Mouse (Mus musculus) liver, postnatal 0 days (tissue): ENCODE results near the gene Gzma.

Source experiments
- CTCF ChIP-seq: sonication (generic); IDR thresholded peaks from 2 replicates; pipeline ENCODE4 v1.5.1; 2016; ENCODE audit warnings: antibody characterized with exemption, low read depth
- EP300 ChIP-seq: IDR thresholded peaks from 2 replicates; pipeline ENCODE4 v1.6.1; 2016; ENCODE audit warnings: antibody characterized with exemption, low read depth, mild to moderate bottlenecking

- TF ChIP-seq CTCF, result 0 out of 2 replicates have a peak, but pooled peaks have one; percentile 14
- no peak for TF ChIP-seq EP300
Measured at GRCm38 (mm10) chr13:113047647-113048046, 53.1 kb downstream of the Gzma start.
